Mouse (Mus musculus) ovary, adult 18-20 months (tissue): ENCODE data around the gene Tpcn2.
A peak's percentile ranks its signal among the peaks of the same experiment; 100 is the strongest.

Source experiments
- DNase-seq: peaks from one replicate; pipeline ENCODE4 v3.0.0; 2022; ENCODE audit warnings: low spot score, mixed read lengths

Tpcn2 gene

DNA sequence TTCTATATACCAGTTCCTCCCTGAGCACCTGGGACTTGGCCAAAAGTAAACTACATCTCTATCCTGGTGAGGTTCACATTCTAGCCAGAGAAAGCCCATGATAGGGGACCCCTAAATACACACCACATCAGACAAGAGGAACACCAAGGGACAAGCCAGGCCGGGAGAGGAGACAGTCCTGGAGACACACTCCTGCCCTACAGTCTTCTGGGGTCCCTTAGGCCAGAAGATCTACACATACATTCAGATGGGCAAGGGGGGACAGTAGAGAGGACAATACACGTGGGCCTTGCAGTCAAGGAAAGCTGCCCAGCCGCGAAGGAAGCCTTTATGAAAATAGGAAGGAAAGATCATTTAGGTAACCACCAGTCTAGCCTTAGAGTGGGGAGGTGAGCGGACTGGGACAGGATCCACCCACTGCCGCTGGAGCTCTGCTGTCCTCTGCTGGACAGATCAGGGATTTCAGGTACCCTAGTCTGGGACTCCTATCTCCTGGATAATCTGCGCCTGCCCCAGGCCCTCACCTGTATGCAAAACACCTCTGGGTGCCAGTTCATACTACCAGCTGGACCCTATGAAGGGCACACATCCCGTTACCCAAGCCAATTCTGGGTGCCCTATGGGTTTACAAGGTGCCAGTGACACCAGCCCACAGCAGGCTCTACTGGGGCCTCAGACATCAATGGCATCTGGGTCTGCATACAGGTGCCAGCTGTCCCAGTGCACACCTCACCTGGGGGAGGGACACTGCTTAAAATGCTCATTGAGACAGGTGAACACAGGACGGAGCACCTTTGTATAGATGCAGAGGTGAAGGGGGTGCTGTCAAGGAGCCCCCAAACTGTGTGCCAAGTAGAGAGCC lies 40.7 kb downstream of the Tpcn2 start:
- no peak for DNase-seq

DNA sequence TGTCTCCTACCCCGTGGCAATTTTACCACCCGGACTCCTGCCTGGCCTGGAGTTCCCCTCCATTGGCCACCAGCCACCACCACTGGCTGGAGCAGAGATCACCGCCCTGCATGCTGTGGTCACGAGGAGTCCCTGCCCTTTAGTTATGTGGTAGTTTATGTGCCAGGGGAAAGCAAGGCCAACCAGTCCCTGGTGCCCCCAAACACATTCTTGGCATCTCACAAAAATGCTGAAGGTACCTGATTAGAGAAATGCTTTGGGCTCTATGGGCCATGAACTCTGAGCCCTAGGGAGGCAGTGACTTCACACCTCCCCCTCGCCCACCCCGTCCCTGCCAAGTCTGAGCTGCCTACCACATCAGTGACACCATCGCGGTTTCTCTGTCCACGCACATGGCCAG lies 41.8 kb downstream of the Tpcn2 start:
- no peak for DNase-seq

DNA sequence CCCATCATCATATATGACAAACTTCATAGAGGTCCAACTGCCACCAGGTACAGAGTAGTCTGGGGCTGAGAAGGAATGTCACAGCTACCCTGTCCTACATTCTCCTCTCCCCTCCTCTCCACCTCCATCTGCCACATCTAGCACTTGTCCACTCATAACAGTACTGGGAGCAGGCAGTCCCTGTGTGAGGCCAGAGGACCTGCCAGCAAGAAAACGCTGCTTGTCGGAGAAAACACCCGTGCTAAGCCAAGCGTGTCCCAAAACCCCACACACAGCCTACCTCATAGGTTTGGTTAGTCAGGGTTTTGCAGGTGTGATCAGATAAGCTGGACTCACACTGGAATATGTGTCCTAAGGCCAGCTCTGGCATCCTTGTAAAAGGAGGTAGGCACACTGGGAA lies 42.9 kb downstream of the Tpcn2 start:
- no peak for DNase-seq

DNA sequence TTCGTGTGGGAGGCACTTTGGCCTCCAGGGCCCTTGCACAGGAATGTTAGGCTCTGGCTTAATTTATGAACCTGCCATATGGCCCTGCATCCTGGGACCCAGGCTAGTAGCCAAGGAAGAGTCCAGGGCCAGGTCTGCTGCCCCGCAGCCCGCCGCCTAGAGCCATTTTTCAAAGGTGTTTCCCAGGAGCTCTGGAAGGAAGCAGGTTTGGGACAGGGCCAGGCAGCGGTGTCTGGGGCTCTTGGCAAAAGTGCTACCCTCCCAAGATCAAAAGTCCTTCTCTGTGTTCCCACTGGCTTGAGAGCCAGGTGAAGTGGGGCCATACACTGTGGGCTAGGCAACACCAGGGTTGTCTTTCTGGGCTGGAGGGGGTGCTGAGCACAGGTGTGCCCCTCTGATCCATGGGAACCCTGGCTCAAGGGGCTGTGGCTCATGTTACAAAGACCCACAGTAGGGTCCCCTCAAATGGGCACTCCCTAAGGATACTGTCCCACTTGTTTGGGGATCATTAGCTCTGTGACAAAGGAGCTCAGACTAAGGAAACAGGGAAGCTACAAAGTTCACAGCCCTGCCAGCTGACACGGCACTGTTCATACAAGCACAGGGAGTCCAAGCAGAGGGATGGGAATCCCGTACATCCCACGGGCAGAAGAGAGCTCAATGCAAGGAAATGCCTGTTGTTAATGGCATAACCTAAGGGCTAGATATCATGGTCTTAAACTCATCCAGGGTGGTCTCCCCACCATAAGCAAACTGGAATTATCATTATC lies 43.9 kb downstream of the Tpcn2 start:
- DNase-seq: no peak

DNA sequence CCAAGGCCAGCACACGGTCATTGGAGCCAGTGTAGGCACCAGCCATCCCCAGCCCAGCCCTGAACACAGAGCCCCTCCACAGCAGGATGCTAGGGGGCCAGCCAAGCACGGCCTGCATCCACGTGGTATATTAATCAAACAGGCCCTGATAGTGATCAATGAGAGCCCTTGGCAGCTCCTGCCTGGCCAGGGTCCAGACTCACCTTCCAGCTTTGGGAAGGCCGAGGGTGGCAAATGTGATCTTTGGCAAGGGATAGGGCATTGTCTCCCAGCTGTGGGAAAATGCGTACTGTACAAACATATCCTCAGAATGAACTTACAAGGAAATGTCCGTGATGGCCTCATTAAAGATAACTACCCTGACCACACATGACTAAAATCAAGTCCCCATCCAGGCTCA lies 44.7 kb downstream of the Tpcn2 start:
- DNase-seq: no peak

DNA sequence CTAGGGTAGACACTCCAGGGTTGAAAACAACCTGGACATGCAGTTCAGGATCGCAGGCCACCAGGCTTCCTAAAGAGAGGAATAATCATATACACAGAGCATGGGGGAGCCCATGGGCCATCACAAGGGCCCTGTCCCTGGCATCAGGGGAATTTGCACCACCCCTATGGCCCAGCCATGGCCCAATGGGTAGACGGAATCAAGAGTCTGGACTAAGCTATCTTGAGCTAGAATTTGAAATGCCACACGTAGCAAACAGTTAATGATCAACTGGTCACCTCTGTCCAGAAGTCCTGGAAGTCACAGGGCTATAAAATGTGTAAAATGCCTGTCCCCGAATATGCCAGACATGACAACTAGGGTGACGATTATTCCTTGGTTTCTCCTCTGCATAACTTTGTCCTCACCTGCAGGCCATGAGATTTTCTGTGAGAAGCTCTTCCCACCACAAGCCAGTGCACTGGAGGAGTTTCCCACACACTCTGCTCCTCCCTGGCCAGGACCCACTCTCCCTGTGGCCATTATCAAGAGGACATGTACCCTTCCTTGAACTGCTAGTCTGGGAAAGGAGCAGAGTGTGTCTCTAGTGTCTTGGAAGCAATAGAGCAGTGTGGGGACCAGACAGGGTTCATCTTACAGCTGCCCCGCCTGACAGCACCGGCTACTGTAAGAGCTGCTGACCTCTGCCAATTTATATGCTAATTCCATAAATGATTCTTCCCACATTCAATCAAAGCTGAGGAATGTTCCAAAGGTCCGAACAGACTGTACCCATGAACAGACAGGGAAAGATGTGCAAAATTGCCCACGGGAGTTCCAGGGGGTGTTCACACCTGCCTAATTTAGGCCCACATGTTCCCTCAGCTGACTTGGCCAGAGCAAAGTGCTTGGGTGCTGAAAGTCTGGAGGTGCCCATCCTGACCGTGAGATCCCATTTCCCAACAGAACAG lies 48.7 kb downstream of the Tpcn2 start:
- DNase-seq: no peak

DNA sequence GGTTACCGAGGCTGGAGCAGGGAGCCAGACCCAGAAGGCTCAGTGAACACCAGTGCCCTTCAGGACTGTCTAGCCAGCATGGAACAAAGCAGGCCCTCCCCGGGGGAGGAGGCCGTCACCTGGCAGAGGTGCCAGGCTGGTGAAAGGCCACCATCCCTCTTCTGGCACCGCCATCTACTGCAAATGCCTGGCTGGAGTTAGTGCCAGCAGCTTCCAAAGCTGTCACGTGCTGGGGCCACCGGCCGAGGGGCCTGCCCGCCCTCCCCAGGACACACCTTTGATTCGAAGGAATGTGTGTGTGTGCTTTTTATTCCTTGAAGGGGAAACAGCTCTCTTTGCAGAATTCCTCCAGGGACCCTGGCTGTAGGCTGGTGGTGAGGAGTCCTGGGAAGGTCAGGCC lies 52.2 kb downstream of the Tpcn2 start:
- DNase-seq: no peak

DNA sequence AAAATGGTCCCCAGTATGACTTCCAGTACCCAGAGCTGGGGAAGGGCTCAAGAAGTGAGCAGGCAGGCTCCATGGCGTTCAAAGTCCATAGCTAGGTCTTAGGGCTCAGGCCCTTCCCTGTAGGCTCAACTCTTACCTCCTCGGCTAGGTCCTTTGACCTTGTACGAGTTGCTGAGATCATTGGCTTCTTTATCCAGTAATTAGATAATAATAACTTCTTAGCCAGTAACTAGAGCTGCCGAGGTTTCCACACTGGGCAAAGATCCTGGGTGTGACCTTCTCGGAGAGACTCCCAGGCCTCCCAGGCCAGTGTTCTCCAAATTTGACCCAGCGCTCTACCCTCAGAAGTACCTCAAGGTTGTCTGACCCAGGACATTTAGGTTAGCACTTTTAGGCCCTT lies 57.2 kb downstream of the Tpcn2 start:
- no peak for DNase-seq

DNA sequence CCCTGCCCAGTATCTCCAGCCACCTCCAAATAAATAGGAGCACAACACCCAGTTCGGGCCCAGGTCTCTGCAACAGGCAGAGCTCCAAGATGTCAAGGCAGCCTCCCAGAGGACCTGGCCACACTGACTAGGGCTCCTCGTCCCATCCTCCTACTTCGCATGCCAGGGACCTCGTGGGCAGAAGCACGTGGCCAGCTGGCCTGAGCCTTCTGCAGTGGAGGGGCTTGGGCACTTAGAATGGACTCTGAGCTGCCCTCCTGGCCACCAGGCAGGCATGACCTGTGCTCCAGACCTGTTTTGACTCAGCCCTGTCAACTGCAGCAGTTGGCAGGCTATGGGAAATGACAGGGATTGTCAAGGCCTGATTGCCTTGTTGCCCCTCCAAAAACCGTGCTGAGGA lies 58.2 kb downstream of the Tpcn2 start:
- DNase-seq: no peak

DNA sequence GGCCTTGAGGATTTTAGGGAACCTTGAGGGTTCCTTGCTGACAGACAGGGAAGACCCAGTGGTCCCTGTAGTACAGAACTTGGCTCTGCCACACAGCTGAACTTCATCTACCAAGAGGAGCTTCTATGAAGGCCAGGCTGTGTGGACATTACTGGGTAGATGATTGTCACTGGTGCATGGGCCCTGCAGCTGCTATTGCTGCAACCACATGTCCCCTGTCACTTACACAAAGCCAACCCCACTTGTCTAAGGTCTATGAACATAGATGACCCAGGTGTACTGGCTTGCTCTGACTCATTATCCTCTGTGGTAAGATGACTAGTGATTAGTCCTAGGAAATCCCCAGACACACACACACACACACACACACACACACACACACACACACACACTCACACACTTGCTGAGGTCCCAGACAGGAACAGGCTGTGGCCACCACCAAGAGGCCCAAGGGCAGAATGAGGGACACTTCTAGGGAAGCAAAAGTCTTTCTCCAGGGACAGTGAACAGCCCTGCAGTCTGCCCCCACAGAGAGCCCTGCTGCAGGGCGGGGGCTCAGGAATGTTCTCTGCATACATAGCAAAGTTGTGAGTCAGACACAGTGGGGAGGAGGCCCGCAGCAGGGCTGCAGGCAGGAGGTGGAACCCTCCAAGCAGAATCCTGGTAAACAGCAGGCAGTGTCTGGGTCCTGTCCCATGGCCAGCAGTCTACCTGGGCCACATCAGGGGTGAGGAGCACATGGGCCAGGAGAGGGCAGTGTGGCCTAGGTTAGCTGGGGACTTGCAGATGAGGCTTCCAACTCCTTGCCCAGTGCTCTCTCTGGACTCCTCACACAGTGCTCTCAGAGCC lies 61.7 kb downstream of the Tpcn2 start:
- DNase-seq: peak; percentile 69

DNA sequence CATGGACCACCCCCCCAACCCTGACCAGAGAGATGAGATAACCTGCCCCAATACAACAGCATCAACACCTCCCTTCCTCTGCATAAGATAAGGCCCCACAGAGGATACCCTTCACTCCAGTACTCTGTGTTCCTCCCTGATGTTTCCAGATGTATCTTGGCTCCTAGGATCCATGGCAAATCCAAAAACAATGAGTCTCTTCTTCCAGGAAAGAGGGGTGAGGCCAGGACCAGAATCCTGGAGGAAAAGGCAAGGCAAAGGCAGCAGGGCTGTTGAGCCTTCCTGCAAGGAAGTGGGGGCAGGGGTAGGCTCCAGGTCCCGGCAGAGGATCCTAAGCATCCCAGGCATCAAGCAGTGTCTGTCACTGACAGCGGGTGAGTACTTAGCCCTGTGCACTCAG lies 62.5 kb downstream of the Tpcn2 start:
- no peak for DNase-seq

DNA sequence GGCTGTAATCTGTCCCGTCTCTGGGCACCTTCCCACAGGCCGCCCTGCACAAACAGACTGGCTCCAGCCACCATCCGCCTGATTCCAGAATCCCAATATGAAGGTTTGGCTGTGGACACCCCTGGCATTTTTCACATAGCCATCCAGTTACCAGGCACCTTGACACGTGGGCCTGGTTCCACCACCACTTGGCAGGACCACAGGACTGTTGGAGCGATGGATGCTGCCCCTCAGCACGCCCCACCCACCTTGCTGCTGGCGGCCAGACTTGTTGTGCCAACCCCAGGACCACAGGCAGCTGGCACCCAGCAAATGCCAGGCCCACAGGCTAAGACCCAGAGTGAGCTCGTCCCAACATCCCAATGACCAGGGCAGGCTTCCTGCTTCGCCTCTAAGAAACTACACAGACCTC lies 64.4 kb downstream of the Tpcn2 start:
- DNase-seq: no peak

DNA sequence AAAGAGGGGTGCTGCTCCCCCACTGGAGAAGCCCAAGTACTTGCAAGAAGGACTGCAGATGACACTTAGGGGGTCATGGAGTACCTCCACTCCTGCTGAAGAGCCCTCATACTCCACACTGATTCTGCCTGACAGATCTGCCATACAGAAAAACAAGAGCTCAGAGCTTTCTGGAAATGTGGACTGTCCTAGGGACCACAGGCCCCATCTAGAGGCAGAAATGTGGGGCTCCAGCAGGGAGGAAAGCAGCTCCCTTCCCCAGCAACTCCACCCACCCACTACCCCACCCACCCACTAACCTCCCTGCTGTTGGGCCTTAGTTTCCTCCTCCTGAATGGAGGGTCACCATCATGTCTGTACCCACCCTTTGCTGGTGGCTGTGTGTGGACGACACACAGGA lies 67.2 kb downstream of the Tpcn2 start:
- DNase-seq: no peak

DNA sequence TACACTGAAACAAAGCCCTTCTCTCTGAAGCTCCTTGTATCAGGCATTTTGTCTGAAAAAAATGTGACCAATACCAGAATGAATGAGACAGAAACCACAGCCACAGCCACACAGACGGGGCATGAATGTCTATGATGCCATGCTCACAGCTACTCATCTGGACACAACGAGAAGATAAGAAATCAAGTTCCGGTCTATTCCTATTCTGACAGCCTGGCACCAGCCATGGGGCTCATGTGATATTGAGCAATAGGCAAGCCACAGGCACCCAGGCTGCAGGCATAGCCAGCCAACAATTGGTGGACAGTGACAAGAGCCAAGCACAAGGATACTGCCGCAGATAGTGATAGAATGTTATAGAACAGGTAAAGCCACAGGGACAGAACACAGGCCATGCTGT lies 68.3 kb downstream of the Tpcn2 start:
- no peak for DNase-seq

DNA sequence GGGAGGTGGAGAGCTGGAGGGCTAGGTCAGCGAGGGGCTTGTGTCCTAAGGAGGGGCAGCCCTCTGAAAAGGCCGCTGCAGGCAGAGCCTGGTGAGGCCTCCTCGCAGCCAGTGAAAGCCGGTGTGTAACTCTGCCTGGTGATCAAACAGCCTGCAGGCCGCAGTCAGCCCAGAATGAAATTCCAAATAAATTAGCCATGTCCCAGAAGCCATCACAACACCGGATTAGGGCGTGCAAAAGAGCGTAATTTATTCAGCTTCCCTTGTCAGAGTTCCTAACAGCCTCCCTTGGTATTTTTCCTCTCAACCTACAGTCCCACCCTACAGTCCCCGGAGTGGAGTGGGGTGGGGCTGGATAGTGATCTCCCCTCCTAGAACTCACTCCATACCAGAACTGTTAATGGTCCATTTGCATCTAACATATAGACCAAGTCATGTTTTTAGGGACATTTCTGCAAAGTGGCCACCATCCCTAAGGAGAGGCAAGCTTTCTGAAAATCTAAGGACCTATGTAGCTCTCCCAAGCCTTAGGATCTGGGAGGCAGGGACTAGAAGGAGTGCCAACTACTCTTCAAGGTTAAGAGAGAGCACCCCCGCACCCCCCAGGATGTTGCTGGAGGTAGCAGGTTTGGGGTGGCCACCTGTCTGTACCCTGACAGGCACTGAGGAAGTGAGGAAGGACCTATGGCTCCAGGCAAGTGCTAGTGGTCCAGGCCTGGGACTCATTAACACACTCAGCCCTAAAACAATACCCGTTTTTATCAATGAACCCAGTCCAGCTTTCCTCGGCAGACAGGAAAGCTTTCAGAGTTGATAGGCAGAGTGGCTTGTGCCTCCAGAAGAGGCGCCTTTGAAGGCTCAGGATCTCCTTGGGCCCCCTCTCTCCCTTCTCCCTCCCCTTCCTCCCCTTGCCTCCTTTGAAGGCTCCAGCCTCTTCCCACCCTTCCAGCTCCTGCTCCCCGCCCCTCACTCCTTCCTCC lies 71.8 kb downstream of the Tpcn2 start:
- DNase-seq: no peak

DNA sequence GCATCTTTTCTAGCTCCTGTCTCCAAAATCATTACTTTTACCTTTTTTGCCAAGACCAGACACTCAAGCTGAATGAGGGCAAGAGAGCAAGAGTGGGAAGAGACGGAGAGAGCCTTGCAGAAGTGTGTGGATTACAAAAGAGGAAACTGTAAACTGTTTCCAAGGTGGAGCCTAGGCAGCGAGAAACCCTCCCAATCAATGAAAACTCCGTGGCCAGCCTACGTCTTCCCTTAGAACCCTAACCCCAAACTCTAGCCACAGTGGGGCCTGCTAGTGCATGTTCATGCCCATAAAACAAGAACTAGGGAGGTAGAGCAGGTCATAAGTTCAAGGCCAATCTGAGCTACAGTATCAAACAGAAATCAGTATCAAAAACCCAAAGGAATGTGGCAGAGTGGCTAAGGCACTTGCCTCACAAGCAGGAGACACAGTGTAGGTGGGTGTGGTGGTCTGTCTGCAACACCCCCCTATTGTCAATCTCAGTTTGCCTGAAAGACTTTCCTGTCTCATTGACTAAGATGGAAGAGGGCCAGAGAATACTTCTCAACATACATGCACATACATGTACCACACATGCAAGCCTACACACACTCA lies 73.2 kb downstream of the Tpcn2 start:
- DNase-seq: no peak

DNA sequence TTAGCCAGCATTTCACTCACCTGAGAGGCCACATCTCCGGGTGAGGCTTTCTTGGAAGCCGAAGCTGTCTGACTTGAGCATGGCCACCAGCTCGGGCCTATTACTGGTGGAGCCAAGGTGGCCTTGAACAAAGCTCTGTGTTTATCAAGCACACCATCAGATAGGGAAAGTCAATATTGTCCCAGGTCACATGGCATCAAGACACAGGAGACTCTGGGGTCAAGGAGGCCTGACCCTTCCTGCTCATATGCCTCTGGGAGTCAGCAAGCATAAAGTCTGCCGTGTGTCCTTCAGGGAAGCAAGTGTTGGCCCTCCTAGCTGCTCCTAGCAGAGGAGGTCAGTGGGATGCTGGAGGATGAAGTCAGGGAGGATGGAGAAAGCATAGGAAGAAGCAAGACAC lies 75.8 kb downstream of the Tpcn2 start, which contains the start of gene 1810010D01Rik:
Gene 1810010D01Rik, minus strand, starts transcription at position 114 of the 400 bp plus-strand sequence.
- no peak for DNase-seq

DNA sequence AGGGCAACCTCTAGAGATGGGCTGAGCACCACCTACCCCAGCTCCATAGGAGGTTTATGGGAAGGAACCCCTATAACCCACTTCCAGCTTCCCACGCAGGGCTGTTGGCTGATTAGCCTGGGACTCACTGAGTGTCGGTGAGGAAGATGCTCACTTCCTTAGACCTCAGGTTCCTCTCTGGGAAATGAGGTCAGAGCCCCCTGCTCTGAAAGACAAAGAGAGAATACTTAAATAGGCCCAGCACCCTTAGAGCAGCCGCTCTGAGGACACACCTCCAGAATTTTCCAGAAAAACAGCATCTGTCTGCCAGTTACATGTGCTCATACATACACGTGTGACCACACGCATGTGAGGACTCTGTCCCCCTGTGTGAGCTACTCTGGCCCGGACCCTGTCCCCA lies 77.0 kb downstream of the Tpcn2 start:
- no peak for DNase-seq

DNA sequence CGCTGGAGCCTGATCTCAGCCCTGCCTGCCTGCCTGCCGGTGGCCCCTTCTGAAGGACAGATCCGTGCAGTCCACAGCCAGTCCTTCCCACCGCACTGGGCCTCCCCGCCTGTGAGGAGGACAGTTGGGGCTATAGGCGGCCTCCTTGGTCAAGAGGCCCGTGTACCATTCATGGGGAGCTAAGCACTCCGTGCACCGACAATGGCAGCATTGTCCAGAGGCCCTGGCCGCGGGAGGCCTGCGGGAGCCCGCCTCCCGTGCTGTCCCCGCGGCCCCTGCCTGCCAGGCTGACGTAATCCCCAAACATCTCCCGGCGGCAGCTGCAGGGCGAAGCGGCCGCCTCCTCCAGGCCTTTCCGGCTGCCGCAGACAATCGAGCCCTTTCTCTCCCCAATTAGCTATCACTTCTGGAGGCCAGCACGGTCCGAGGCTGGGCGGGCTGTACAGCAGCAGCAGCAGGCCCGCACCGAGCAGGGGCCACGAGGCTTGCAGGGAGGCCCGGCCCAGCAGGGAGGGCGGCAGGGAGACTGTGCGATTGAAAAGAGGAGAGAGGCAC lies 77.7 kb downstream of the Tpcn2 start:
- peak; percentile 67 for DNase-seq
